Mouse (Mus musculus): ENCODE results near the gene 4930442H23Rik. TPM values are rescaled to one million over a fixed set of nuclear protein-coding genes. Genes with fewer than 3 reads are reported as not detected.
"Not testable (repeated sequence)": the region's sequence is repeated elsewhere in the genome, so short reads cannot be mapped to it uniquely, and the experiment has no call there.

4930442H23Rik gene
- polyA plus RNA-seq, 1 experiment from 2014 or later, result not detected

DNA sequence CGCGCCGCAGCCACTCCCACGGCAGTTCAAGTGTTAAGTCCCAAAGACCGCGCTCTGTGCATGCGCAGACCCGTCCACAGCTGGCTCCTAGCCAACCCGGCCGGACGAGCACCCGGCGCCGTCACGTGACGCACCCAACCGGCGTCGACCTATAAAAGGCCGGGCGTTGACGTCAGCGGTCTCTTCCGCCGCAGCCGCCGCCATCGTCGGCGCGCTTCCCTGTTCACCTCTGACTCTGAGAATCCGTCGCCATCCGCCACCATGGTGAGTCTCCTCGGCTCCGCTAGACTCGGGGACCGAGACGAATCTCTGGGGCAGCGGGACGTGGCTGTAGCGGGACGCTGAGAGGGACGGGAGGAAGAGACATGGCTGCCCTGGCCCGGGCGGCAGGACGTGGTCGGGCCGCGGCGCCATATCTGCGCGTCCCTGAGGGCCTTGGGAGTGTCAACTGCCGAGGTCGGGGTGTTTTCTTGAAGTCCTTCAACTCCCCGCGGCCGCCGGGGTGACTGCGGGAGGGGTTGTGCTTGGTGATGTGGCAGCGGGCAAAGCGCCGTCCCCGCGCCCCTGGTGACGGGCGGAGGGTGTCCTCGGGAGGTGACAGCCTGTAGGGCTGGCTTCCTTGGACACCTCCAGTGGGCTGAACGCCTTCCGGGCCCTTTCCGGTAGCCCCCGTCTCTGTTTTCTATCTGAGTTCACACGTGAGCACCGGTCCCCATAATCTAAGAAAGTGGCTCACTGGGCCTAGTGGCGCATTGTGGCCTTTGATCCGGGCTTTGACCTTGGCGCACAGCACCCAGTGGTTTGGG lies 7.0 kb downstream of the 4930442H23Rik start, which contains the start of gene Eef2:
TSS of gene Eef2 (plus strand) at position 166 of the 806 bp plus-strand sequence.
- no peak for TF ChIP-seq CTCF (IDR thresholded peaks at IDR 0.05; ENCODE audit: low read depth)
- Histone ChIP-seq H3K4me2 (ENCODE audit: low read length) (peak within 1 kb of the TSS; percentile 86), H3K4me3 (replicated peaks; ENCODE audit: low read depth, low read length) (peak within 1 kb of the TSS; percentile 92), H3K4me1 (replicated peaks; ENCODE audit: insufficient read depth, low read length) (peaks cover 8% of the 10 kb centered on the region; the same call in 1 of the 2 replicates), H3K9me3 (replicated peaks; ENCODE audit: low read length) (no peaks in the 10 kb centered on the region), H3K9ac (ENCODE audit: low read depth, low read length) (peak within 1 kb of the TSS; percentile 98), H3K36me3 (ENCODE audit: insufficient read depth, low read length) (peaks cover 38% of the 10 kb centered on the region), H3K27ac (peak within 1 kb of the TSS; percentile 91), H3K27me3 (ENCODE audit: insufficient read depth, low read length) (no peaks in the 10 kb centered on the region)
- WGBS, result under 1% methylated on average over 77 of the region's 77 CpGs
- peak; percentile 81 for ATAC-seq (replicated peaks; ENCODE audit: low FRiP score, low read depth)
- peak; percentile 98 for DNase-seq (ENCODE audit: low spot score)

DNA sequence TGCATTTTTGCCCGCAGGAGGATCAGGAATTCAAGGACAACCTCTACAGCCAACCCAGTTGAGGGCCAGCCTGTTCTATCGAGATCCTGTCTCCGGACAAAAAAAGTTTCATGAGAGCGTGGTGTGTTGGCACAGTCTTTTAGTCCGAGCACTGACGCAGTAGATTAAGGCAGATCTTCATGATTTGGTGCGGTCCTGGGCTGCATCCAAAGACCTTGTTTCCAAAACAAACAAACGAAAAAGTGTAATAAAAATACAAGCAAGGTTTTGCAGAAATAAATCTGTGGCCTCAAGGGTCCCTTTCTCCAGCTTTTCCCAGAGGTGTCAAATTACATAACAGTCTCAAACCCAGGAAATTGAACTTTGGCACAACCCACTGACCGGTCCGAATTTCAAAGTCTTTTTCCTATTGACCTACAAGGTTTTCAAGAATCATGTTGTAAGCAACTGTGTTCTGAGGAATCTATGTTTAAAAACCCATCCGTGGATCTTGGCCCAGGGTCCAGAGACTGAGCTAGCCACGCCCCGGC lies 7.6 kb downstream of the 4930442H23Rik start:
- Histone ChIP-seq H3K4me3 (replicated peaks; ENCODE audit: low read depth, low read length) (peak overlapping the region; percentile 92), H3K27me3 (ENCODE audit: insufficient read depth, low read length) (no peaks in the 10 kb centered on the region), H3K4me1 (replicated peaks; ENCODE audit: insufficient read depth, low read length) (peaks cover 8% of the 10 kb centered on the region; the same call in 1 of the 2 replicates), H3K36me3 (ENCODE audit: insufficient read depth, low read length) (peaks cover 32% of the 10 kb centered on the region), H3K27ac (peak overlapping the region; percentile 85), H3K4me2 (ENCODE audit: low read length) (peak overlapping the region; percentile 31), H3K9me3 (replicated peaks; ENCODE audit: low read length) (no peaks in the 10 kb centered on the region), H3K9ac (ENCODE audit: low read depth, low read length) (no peak overlapping the region)
- WGBS, result under 1% methylated on average over 13 of the region's 13 CpGs
- DNase-seq (ENCODE audit: low spot score), result peak; percentile 91
- no peak for TF ChIP-seq CTCF (IDR thresholded peaks at IDR 0.05; ENCODE audit: low read depth)
- ATAC-seq (replicated peaks; ENCODE audit: low FRiP score, low read depth), result peak; percentile 15

DNA sequence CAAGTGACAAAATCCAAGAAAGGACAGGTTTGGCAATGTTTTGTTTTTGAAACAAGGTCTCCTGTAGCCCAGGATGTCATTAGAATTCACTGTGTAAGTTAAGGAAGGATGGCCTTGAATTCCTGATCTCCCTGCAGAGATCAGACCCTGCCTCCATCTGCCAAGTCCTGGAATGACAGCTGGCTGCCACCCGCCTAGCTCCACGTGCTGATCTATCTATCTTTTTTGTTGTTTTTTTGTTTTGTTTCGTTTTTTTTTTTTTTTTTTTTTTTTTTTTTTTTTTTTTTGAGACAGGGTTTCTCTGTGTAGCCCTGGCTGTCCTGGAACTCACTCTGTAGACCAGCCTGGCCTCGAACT lies 8.3 kb downstream of the 4930442H23Rik start:
- WGBS, result 10% methylated on average over 4 of the region's 4 CpGs
- H3K9ac ChIP-seq (ENCODE audit: low read depth, low read length); H3K4me3 ChIP-seq (replicated peaks; ENCODE audit: low read depth, low read length); ATAC-seq (replicated peaks; ENCODE audit: low FRiP score, low read depth); H3K27me3 ChIP-seq (ENCODE audit: insufficient read depth, low read length); H3K4me1 ChIP-seq (replicated peaks; ENCODE audit: insufficient read depth, low read length); DNase-seq (ENCODE audit: low spot score); H3K9me3 ChIP-seq (replicated peaks; ENCODE audit: low read length): not testable (repeated sequence)
- H3K4me2 ChIP-seq (ENCODE audit: low read length), result peak overlapping the region; percentile 63; the same call in 1 of the 2 replicates
- peak overlapping the region; percentile 85 for H3K27ac ChIP-seq
- H3K36me3 ChIP-seq (ENCODE audit: insufficient read depth, low read length), result peaks cover 25% of the 10 kb centered on the region

DNA sequence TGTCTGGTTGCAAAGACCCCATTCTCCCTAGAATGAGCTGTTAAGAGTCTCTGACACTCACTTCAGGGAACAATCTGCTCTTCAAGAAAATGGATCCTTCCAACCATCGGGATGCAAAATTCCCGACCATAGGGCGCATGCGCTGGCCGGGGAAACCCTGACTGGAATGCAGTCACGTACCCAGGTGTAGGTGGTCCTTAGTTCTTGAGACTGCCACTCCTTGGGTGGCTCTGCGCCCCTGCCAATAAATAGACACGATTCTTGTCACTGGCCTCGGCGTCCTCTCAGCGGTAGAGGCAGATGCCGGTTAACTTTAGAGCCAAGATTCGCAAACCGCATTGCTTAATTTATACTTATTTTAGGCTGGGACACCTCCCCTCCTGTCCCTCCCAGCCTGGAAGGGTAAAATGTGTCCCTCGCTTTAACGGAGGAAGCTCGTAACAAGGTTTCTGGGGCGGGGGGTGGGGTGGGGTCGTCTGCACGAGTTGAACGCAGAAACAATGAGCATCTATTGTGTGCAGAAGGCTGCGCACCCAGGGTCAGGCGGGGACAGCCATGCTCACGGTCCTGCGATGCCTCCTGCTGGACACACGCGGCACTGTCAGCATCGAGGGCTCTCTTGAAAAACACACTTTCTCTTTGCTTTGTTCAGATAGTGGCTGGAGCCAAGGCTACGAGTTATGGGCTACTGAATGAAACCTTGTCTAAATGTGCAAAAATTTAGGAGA lies 8.9 kb downstream of the 4930442H23Rik start:
- Histone ChIP-seq H3K27ac (peak overlapping the region; percentile 85; the same call in 1 of the 2 replicates), H3K4me3 (replicated peaks; ENCODE audit: low read depth, low read length) (peak overlapping the region; percentile 21), H3K9ac (ENCODE audit: low read depth, low read length) (0 out of 2 replicates have a peak overlapping the region, but pooled peaks have one; percentile 20), H3K27me3 (ENCODE audit: insufficient read depth, low read length) (no peaks in the 10 kb centered on the region), H3K36me3 (ENCODE audit: insufficient read depth, low read length) (peaks cover 20% of the 10 kb centered on the region), H3K4me1 (replicated peaks; ENCODE audit: insufficient read depth, low read length) (peaks cover 8% of the 10 kb centered on the region; the same call in 1 of the 2 replicates), H3K4me2 (ENCODE audit: low read length) (peak overlapping the region; percentile 63), H3K9me3 (replicated peaks; ENCODE audit: low read length) (no peaks in the 10 kb centered on the region)
- peak; percentile 89 for TF ChIP-seq CTCF (IDR thresholded peaks at IDR 0.05; ENCODE audit: low read depth)
- peak; percentile 18; the same call in 1 of the 2 replicates for ATAC-seq (replicated peaks; ENCODE audit: low FRiP score, low read depth)
- WGBS, result 4% methylated on average over 29 of the region's 29 CpGs
- peak; percentile 90 for DNase-seq (ENCODE audit: low spot score)

DNA sequence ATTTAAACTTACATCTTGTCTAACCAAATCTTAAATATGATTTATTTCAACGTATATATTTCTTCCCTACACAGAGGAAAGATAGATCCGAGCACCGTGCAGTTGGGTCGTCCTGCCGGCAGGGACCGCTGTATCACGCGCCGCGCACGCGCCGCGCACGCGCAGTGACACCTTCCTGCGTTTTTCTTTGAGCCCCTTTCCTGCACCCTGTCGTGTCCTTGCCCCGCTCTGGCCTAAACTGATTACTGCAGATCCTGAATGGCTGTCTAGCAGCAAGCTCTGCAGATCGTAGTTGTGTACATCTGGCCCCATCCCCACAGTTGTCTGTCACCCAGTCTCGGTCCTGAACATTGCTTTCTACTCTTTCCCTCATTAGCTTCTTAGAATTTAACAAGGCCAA lies 10.5 kb downstream of the 4930442H23Rik start:
- 7% methylated on average over 21 of the region's 21 CpGs for WGBS
- no peaks in the 10 kb centered on the region for H3K9me3 ChIP-seq (replicated peaks; ENCODE audit: low read length)
- peak; percentile 90 for TF ChIP-seq CTCF (IDR thresholded peaks at IDR 0.05; ENCODE audit: low read depth)
- 0 out of 2 replicates have a peak, but pooled peaks cover 4% of the 10 kb centered on the region for H3K36me3 ChIP-seq (ENCODE audit: insufficient read depth, low read length)
- H3K27ac ChIP-seq, result peak overlapping the region; percentile 47; the same call in 1 of the 2 replicates
- H3K4me1 ChIP-seq (replicated peaks; ENCODE audit: insufficient read depth, low read length), result peaks cover 6% of the 10 kb centered on the region; the same call in 1 of the 2 replicates
- no peaks in the 10 kb centered on the region for H3K27me3 ChIP-seq (ENCODE audit: insufficient read depth, low read length)
- no peak overlapping the region for H3K4me3 ChIP-seq (replicated peaks; ENCODE audit: low read depth, low read length)
- ATAC-seq (replicated peaks; ENCODE audit: low FRiP score, low read depth) (0 out of 2 replicates have a peak, but pooled peaks have one; percentile 1), DNase-seq (ENCODE audit: low spot score) (peak; percentile 92)
- H3K9ac ChIP-seq (ENCODE audit: low read depth, low read length), result peak overlapping the region; percentile 3; the same call in 1 of the 2 replicates
- peak overlapping the region; percentile 5; the same call in 1 of the 2 replicates for H3K4me2 ChIP-seq (ENCODE audit: low read length)

DNA sequence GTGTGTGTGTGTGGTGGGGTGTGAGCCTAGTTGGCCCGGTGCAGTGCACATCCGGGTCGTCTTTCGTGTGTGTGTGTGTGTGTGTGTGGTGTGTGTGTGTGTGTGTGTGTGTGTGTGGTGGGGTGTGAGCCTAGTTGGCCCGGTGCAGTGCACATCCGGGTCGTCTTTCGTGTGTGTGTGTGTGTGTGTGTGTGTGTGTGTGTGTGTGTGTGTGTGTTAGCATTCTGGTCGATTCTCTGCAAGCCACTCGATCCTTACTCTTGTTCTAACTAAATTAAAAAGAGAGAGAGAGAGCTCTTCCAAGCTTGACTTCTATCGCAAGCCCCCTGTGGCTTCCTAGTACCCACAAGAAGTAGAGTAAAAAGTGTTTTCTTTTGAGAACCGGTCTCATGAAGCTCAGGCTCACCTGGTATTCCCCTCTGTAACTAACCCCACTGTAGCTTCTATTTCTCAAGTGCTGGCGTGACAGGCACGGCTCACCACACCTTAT lies 14.2 kb downstream of the 4930442H23Rik start:
- H3K4me3 ChIP-seq (replicated peaks; ENCODE audit: low read depth, low read length); H3K27me3 ChIP-seq (ENCODE audit: insufficient read depth, low read length); H3K9me3 ChIP-seq (replicated peaks; ENCODE audit: low read length); H3K36me3 ChIP-seq (ENCODE audit: insufficient read depth, low read length); H3K4me1 ChIP-seq (replicated peaks; ENCODE audit: insufficient read depth, low read length): not testable (repeated sequence)
- ATAC-seq (replicated peaks; ENCODE audit: low FRiP score, low read depth) (peak; percentile 58), DNase-seq (ENCODE audit: low spot score) (peak; percentile 60)
- H3K9ac ChIP-seq (ENCODE audit: low read depth, low read length), result 0 out of 2 replicates have a peak overlapping the region, but pooled peaks have one; percentile 23
- WGBS, result 24% methylated on average over 9 of the region's 14 CpGs
- H3K4me2 ChIP-seq (ENCODE audit: low read length), result peak overlapping the region; percentile 34; the same call in 1 of the 2 replicates
- H3K27ac ChIP-seq, result peak overlapping the region; percentile 81
